Mouse (Mus musculus) hindbrain, embryonic 11.5 days (tissue): ENCODE data around the gene Cd69. TPM values are rescaled to one million over a fixed set of nuclear protein-coding genes. Genes with fewer than 3 reads are reported as not detected.

Experiments
- ATAC-seq: fragments of 200-750 bp; cut with Nextera tagmentation; 2 replicates; pipeline ENCODE4 v1.8.0; 2017; ENCODE audit warnings: mild to moderate bottlenecking, moderate TSS enrichment, moderate library complexity; ENCODE audit not compliant: low FRiP score
- DNase-seq: peaks from one replicate; pipeline ENCODE4 v3.0.0-alpha.2; 2015; ENCODE audit warnings: low spot score
- H3K27ac ChIP-seq: fragments of 300-500 bp; sonication (generic); 2 replicates; pipeline ENCODE4 v1.5.1; 2014; ENCODE audit warnings: mild to moderate bottlenecking, low read depth, low read length
- H3K27me3 ChIP-seq: fragments of 300-500 bp; sonication (generic); 2 replicates; pipeline ENCODE4 v1.6.1; 2014; ENCODE audit warnings: mild to moderate bottlenecking, low read length, moderate library complexity, mixed read lengths; ENCODE audit not compliant: control insufficient read depth, insufficient read depth
- H3K36me3 ChIP-seq: fragments of 300-500 bp; sonication (generic); 2 replicates; pipeline ENCODE4 v1.6.1; 2014; ENCODE audit warnings: mild to moderate bottlenecking, low read length, moderate library complexity, mixed read lengths; ENCODE audit not compliant: control insufficient read depth, insufficient read depth
- H3K4me1 ChIP-seq: fragments of 300-500 bp; sonication (generic); replicated peaks from 2 replicates; pipeline ENCODE4 v1.6.1; 2014; ENCODE audit warnings: low read length, mixed read lengths; ENCODE audit not compliant: control insufficient read depth, insufficient read depth
- H3K4me2 ChIP-seq: fragments of 300-500 bp; sonication (generic); replicated peaks from 2 replicates; pipeline ENCODE4 v1.6.1; 2014; ENCODE audit warnings: mild to moderate bottlenecking, low read depth, low read length
- H3K4me3 ChIP-seq: fragments of 300-500 bp; sonication (generic); 2 replicates; pipeline ENCODE4 v1.5.1; 2014; ENCODE audit warnings: low read depth, low read length
- H3K9ac ChIP-seq: fragments of 300-500 bp; sonication (generic); 2 replicates; pipeline ENCODE4 v1.6.1; 2014; ENCODE audit warnings: low read depth, low read length
- H3K9me3 ChIP-seq: fragments of 300-500 bp; sonication (generic); 2 replicates; pipeline ENCODE4 v1.6.1; 2016; ENCODE audit warnings: low read length; ENCODE audit not compliant: control insufficient read depth
- WGBS: fragments of 180-500 bp; shearing (Covaris S2); extraction: QIAGEN DNeasy Blood & Tissue Kit; methylation state at CpG from one replicate; pipeline ENCODE4 v1.1.7; 2014; 5-methylcytosine and 5-hydroxymethylcytosine counted together
- polyA plus RNA-seq: library from polyadenylated mRNA; unstranded; fragments of >200 nt; fragmentation: Nextera tagmentation; extraction: Ambion mirVana; gene quantifications from 2 replicates; pipeline ENCODE4 v1.2.1, GENCODE M21; 2014

Gene Cd69
- polyA plus RNA-seq, 1 experiment from 2014 or later: 0.09 TPM

DNA sequence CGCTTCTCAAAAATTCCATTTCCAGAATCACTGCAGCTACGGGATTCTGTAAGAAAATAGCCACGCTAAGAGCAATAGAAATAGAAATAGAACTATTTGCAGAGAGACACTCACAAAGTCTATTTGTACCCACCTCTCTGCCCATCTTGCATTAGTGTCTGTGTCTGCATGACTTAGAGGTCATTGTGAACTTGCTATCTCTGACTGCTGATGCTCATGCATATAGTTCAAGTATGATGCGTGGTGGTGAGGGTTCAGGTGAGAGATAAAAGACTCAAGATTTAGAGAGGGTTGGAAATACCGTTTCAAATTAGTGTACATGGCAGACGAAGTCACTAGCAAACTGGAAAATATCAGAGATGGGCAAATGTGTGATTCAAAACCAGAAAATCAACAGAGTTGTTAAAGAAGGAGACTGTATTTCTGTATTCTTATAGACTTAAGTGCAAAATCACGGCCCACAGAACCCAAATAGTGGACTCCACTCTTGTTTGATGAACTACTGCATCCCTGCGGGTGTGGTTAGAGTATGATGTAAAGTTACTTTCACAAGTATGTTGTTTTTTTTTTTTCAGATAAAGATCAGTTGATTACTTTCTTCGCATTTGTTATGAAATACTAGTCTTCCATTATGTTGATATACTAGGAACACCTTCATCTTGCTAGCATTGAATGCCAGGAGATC is 35.5 kb downstream of the Cd69 start:
- Histone ChIP-seq H3K27ac (no peak overlapping the region), H3K36me3 (no peaks in the 10 kb centered on the region), H3K4me3 (no peak overlapping the region), H3K4me1 (no peaks in the 10 kb centered on the region), H3K27me3 (no peaks in the 10 kb centered on the region), H3K4me2 (no peak overlapping the region), H3K9ac (no peak overlapping the region), H3K9me3 (no peaks in the 10 kb centered on the region)
- WGBS: 86% methylated on average over 9 of the region's 9 CpGs
- no peak for ATAC-seq
- DNase-seq: no peak

DNA sequence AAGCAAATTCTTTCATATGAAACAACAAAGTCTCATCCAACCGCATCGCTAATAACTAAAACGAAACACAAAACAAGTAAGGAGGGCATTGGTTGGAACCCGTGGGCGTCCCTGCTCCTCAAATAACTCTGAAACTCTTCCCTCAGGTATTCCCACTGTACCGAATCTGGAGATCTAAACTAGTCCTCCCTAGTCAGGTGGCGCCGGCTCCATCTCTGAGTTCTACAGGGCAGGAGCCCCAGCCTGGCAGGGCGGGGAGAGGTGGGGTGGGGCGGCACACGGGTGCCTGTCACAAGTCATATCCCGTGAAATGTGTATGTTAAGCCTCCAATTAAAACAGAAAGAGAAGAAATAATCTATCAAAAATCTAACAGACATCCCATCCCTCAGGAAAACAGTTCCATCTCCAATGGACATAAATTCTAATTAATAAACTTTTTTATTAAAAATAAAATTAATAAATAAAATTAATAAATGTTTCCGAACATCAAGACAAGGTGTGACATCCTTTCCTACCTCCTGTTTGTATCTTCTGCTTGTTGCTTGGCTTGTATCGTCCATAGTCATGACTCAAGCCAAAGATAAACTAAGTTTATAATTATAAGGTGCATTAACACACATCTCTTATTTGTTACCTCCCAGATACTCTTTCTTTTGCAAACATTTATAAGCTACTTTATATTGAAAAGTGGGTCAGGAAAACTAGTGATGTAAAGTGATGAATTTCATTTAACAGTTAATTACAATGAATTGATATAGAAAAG is 36.8 kb downstream of the Cd69 start:
- H3K4me2 ChIP-seq: peak overlapping the region; percentile 55
- DNase-seq: peak; percentile 41
- H3K4me3 ChIP-seq: peak overlapping the region; percentile 38
- H3K27ac ChIP-seq: no peak overlapping the region
- 14% methylated on average over 14 of the region's 14 CpGs for WGBS
- no peaks in the 10 kb centered on the region for H3K9me3 ChIP-seq
- no peaks in the 10 kb centered on the region for H3K27me3 ChIP-seq
- H3K9ac ChIP-seq: peak overlapping the region; percentile 51; the same call in 1 of the 2 replicates
- no peaks in the 10 kb centered on the region for H3K36me3 ChIP-seq
- no peaks in the 10 kb centered on the region for H3K4me1 ChIP-seq
- peak; percentile 81 for ATAC-seq

DNA sequence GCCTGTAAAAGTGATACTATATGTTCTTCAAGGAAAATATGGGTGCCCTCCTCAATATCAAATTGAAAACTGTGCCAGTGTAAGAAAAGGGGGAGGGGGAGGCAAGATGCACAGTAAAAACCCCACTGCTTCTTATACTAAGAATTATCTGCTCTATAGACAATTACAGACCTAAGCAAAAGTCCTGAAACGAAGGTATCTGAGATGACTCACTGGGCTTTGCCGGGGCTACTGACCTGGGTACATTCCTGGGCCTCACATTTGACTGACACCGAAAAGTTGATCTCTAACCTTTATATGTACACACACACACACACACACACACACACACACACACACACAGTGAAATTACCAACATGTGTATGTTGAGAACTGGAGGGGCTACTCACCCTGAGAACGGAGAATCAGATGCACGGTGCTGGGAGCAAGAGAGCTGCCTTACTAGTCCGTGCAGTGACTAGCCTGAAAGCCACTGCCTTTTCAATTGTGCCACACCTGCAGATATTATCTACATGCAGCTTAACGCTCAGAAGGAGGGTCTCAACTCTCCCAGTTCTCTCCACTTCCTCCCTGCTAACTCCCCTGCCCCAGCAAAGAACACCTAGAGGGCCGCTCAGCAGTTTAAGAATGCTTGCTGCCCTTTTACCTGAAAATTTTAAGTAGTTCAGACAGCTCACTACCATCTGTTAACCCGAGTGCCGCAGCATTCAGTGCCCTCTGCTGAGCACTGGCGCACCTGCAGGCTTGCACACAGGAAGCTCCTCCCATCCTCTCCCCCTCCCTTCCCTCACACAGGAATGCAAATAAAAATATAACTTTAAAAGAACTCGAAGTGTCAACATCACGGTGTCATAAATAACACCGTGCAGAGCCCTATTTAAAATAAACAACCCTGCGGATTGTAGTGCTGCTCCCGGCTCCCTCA is 37.6 kb downstream of the Cd69 start:
- H3K36me3 ChIP-seq: no peaks in the 10 kb centered on the region

DNA sequence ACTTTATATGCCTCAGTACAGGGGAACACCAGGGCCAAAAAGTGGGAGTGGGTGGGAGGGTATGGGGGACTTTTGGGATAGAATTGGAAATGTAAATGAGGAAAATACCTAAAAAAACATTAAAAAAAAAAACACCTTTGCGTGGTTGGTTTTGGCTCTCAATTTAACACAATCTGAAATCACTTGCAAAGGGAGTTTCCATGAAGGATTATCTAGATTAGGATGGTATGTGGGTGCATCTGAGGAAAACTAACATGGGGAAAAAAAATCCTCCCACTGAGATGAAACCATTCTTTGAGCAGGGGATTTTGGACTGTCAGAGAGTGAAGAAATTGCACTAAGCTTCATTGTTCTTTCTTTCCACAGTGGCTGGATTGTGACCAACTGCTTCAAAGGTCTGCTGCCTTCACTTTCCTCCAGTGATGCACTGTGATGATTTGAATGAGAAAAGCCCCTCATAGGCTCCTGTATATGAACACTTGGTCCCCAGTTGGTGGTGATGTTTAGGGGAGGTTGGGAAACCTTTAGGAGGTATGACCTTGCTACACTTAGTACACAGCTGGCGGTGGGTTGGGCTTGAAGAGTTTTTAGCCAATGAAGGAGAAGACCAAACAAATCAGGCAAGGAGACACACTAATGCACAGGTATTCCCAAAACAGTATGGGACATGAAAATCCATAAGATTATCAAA is 38.4 kb downstream of the Cd69 start:
- no peak overlapping the region for H3K4me3 ChIP-seq
- no peak overlapping the region for H3K4me2 ChIP-seq
- DNase-seq (no peak), ATAC-seq (no peak)
- H3K36me3 ChIP-seq: no peaks in the 10 kb centered on the region
- 86% methylated on average over 2 of the region's 2 CpGs for WGBS
- no peak overlapping the region for H3K9ac ChIP-seq
- no peaks in the 10 kb centered on the region for H3K4me1 ChIP-seq
- no peaks in the 10 kb centered on the region for H3K9me3 ChIP-seq
- H3K27ac ChIP-seq: no peak overlapping the region
- no peaks in the 10 kb centered on the region for H3K27me3 ChIP-seq

More for the DNA sequence above, 37.6 kb downstream of the Cd69 start:
- Histone ChIP-seq H3K4me2 (peak overlapping the region; percentile 55), H3K9me3 (no peaks in the 10 kb centered on the region), H3K4me1 (no peaks in the 10 kb centered on the region), H3K27ac (no peak overlapping the region), H3K9ac (peak overlapping the region; percentile 51; the same call in 1 of the 2 replicates), H3K27me3 (no peaks in the 10 kb centered on the region), H3K4me3 (peak overlapping the region; percentile 38)
- peak; percentile 67 for DNase-seq
- WGBS: 20% methylated on average over 16 of the region's 16 CpGs
- peak; percentile 96 for ATAC-seq

DNA sequence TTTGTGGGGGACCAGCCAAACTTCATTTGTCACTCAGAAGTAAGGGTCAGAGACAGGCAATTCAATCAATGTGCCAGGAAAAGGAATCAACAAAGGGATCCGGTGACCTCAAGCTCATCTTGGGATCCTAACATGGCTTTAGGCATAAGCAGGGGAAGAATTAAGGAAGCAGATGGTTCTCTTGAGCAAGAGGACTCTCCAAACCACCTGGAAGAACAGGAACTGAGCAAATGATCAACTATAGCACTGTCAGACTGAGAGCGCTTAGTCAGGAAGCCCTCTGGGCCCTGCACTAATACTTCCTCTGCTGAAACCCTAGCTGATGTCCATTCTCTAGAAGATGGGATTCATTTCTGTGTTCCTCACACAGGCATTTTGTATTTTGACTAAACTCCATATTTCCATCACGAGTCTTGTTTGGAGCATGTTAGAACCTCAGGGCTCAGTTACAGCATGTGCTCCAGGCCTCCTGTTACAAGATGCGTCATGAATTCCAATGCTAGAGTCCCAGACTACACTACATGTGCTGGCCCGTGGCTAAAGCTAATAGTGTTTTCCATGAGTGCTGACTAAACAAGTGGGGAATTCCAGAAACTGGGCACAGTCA is 39.3 kb downstream of the Cd69 start:
- Histone ChIP-seq H3K27me3 (no peaks in the 10 kb centered on the region), H3K4me2 (no peak overlapping the region), H3K36me3 (no peaks in the 10 kb centered on the region), H3K9me3 (no peaks in the 10 kb centered on the region), H3K9ac (no peak overlapping the region), H3K27ac (no peak overlapping the region), H3K4me1 (no peaks in the 10 kb centered on the region), H3K4me3 (no peak overlapping the region)
- no peak for DNase-seq
- WGBS: 89% methylated on average over 5 of the region's 5 CpGs
- ATAC-seq: no peak

DNA sequence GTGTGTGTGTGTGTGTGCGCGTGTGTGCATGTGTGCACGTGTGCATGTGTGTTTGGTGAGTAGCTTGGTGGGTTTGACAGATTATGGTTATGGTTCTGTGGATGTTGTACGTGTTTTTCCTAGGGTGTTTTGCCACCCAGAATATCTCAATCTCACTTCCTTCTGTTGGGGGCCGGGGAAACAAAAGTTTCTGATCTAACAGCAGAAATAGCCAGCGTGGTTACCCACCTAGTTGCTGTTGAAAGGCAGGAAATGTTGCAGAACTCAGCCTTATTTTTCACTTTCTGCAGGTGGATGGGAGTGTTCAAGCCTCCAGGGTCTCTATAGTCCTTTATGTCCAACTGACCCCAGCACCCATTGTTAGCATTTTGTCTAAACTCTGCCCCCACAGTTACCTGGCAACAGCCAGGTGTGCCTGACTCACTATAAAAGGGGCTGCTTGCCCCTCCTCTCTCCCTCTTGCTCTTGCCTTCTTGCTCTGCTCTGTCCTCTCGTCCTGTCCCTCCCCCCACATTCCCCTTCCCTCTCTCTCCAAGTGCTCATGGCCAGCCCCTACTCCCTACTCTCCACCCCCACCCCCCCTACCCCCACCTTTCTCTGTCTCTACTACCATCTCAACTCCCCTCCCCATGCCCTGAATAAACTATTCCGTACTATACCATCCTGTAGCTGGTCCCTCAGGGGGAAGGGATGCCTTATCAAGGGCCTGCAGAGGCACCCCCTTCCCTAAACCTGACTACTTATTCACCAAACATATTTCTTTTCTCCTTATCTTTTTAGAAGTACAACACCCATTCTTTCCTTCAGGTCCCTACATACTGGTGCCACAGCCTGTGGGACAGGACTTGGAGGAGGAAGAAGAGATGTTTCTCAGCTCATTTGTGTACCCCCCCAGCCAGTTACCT is 40.5 kb downstream of the Cd69 start:
- Histone ChIP-seq H3K4me2 (no peak overlapping the region), H3K9ac (no peak overlapping the region), H3K9me3 (no peaks in the 10 kb centered on the region), H3K36me3 (no peaks in the 10 kb centered on the region), H3K4me3 (no peak overlapping the region), H3K27me3 (no peaks in the 10 kb centered on the region), H3K27ac (no peak overlapping the region), H3K4me1 (no peaks in the 10 kb centered on the region)
- DNase-seq (no peak), ATAC-seq (no peak)
- 81% methylated on average over 8 of the region's 8 CpGs for WGBS

DNA sequence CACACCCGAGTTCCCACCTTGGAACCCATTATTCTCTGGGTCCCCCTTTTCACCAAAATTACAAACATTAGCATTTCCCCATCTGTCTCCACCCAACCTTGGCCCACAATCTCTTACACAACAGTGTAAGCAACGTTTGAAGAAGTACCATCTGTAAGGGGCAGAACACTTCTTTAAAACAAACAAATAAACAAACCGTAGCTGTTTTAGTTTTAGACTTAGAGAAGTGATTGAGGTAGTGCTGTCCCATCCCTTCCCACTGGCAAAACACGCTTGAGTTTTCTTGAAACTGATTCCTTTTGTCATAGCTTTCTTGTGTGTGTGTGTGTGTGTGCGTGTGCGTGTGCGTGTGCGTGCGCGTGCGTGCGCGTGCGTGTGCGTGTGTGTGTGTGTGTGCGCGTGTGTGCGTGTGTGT is 41.3 kb downstream of the Cd69 start:
- 92% methylated on average over 13 of the region's 18 CpGs for WGBS
- H3K27ac ChIP-seq: no peak overlapping the region
- H3K4me1 ChIP-seq: no peaks in the 10 kb centered on the region
- no peak for DNase-seq
- no peak overlapping the region for H3K4me3 ChIP-seq
- H3K36me3 ChIP-seq: no peaks in the 10 kb centered on the region
- no peak overlapping the region for H3K4me2 ChIP-seq
- H3K27me3 ChIP-seq: no peaks in the 10 kb centered on the region
- H3K9ac ChIP-seq: no peak overlapping the region
- no peaks in the 10 kb centered on the region for H3K9me3 ChIP-seq
- no peak for ATAC-seq
